Mouse (Mus musculus) heart, adult 8-10 months (tissue): ENCODE measurements around the gene Kctd20. TPM values are rescaled to one million over a fixed set of nuclear protein-coding genes. Genes with fewer than 3 reads are reported as not detected.

Experiments used
- DNase-seq: peaks from one replicate; pipeline ENCODE4 v3.0.0; 2022; ENCODE audit warnings: low spot score
- total RNA-seq, 4 experiments: library from RNA; stranded (reverse); gene quantifications; 2 replicates each; pipeline ENCODE4 v1.2.4; 2022

Kctd20 gene
- total RNA-seq, 4 experiments from 2014 or later = 33.5 to 58.8 (median 54.0) TPM

DNA sequence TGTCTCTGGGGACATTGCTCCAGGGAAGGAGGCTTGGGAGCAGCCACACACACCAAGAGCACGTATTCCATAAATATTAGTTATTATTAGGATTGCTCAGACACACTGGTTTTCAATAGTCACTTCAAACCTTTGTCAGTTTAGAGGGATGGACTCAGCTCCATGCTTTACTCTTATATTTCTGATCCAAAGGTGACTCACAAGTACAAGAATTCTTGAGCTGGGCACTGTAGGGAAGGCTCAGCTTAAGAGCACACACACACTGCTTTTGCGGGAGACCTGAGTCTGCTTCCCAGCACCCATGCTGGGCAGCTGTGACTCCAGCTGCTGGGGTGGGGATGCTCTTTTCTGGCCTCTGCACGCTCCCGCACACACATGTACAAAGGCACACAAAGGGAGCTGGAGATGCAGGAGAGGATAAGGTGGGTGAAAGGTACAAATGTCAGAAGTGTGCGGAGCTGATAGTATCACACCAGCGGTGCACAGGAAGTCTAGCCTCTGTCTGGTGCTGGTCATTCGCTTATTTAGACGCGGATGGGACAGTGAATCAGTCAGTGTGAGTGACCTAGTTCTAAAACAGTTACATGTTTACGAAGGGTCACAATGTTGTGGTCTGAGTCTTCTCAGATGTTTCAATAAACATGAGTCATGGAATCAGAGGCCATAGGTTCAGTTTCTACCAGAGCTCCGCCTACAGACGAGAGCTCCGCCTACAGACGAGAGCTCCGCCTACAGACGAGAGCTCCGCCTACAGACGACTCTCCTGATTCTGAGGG is 20.1 kb upstream of the Kctd20 start:
- no peak for DNase-seq

- no peak for DNase-seq
Observed at GRCm38 (mm10) chr17:28932274-28932673, 19.5 kb upstream of the Kctd20 start.

- DNase-seq = no peak
Observed at GRCm38 (mm10) chr17:28934120-28934916, 17.4 kb upstream of the Kctd20 start.

DNA sequence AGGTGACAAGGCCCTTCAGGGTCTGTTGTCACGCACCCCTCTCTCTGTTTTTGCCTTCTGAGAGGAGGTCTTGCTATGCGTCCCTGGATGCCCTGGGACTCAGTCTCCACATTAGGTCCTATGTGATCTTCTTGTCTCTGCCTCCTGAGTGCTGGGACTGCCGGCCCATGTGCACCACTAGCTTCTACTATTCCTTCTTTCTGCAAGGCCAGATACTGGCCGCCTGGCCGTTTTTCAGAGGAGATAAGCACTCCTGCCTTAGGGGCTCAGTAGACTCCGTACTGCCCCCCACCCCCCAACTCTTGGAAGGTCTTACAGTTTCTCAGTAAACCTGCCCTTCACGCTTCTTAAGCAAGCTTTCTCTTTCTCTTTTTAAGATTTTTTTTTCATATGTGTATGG is 15.6 kb upstream of the Kctd20 start:
- no peak for DNase-seq

GRCm38 (mm10) chr17:28936622-28937345 is 15.0 kb upstream of the Kctd20 start:
- no peak for DNase-seq

DNA sequence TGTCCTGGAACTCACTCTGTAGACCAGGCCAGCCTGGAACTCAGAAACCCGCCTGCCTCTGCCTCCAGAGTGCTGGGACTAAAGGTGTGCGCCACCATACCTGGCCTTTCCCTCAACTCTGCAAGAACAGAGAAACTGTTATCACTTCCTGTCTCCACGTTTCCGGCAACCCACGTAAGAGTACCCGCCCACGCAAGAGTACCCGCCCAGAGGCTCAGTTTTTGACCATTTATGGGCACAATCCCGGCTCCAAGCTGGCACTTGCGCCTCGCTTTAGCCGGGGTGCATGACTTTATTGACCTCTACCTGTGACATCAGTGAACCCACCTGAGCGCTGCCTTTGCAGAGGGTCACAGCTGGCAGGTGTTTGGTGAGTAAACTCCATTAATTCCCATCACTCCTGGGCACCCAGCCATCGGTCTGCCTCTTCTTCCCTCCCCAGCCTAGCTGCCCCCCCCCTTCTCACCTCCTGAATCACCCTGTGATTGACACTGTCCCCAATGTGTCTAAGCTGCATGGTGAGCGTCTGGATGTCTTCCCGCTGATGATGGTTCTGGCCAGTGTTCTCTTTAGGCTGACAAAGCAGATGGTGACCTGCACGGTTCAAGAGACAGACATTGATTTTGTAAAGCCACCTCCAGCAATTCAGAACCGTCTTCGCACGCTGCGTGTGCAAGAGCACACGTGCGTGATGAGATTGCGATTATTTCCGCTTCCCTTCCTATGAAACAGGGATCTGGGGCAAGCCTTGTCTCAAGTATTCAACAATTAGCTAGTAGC is 10.8 kb upstream of the Kctd20 start:
- DNase-seq = no peak

DNA sequence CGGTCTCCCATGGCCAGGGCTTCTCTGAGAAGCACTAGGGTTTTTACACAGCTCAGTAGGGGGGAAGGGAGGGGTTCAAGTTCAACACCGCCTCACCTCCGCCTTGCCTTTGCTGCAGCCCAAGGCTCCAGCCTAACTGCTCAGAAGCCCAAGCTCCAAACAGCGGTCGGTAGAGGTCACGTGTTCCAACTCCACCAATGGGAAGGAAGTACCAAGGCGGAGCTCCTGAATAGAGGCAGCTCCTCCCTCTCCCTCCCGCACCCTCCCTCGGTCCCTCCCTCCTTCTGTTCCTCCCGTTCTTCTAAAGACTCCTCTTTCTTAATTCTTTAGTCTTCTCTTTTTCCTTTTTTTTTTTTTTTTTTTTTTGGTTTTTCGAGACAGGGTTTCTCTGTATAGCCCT is 9.6 kb upstream of the Kctd20 start:
- no peak for DNase-seq

- DNase-seq = no peak
Observed at GRCm38 (mm10) chr17:28943740-28944139, 8.0 kb upstream of the Kctd20 start, which contains the start of gene Pxt1. TSS of gene Pxt1 (minus strand) at chr17:28943840.

DNA sequence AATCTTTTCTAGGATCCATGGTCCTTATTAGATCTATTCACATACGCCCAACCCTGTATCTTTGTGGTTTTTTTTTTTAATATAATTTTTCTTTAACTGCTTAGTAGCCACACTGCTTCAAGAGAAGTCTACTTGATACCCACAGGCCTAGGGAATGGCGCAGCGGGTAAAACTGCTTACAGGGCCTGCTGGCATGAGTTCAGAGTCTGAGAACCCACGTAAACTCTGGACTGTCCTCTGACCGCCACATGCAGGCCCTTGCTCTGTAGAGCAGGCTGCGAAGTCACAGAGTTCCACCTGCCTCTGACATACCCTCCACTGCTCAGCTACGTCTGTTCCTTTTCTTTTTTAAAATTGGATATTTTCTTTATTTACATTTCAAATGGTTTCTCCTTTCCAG is 7.3 kb upstream of the Kctd20 start:
- no peak for DNase-seq

GRCm38 (mm10) chr17:28947011-28947939 is 4.5 kb upstream of the Kctd20 start:
- no peak for DNase-seq

- DNase-seq = no peak
Observed at GRCm38 (mm10) chr17:28948661-28949060, 3.1 kb upstream of the Kctd20 start.

GRCm38 (mm10) chr17:28950751-28951150 is 999 bp upstream of the Kctd20 start:
- no peak for DNase-seq

DNA sequence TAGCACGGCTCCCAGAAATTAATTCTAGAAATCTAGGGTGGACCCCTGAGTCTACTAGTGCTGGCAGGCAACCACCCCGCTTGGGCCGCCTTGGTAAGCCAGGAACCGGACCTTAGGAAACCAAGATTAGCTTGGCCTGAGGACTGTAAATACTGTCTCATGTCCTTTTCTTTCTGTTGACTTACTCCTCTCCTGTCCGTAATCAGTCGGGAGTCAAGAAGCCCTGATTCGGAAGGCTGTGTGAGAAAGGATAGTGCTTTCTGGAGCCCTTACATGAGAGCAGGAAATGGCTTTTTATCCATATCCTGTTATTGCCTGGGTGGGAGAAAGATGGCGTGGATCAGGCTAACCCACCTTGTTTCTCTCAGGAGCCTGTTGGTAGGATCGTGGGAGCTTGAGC is 1.5 kb downstream of the Kctd20 start:
- DNase-seq = peak; percentile 16

DNA sequence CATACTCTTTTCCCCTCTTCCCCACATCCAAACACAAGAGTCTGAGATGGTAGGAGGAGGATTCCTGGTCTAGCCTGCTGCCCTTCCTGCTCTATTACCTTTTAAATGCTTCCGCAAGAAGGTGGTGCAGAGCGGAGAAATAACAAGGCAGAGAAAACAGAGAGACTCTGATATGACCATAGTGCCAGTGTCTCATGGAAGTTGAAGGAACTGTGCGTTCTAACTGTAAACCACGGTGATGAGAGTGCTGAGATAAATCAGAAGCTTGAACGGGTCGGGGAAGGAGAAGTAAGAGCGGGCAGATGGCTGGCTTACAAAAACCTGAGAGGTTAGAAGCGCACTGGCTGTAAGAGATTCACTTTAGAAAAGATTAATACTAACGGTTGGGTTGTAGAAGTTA is 2.7 kb downstream of the Kctd20 start:
- no peak for DNase-seq

DNA sequence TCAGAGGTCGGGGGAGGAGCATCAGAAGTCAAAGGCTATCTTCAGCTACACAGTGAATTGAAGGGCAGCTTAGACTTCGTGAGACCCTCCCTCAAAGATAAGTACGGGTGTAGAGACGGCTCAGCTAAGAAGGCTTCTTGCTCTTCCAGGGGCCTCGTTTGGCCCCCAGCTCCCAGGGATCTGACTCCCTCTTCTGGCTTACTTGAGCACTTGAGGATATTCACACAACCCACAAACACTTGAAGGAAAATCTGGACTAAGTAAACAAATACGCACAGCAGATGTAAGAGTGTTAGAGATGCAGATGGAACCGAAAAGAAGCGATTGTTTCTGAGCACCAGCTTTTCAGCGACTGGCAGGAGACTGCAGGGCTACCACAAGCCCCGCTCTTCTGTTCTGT is 8.8 kb downstream of the Kctd20 start:
- DNase-seq = no peak

DNA sequence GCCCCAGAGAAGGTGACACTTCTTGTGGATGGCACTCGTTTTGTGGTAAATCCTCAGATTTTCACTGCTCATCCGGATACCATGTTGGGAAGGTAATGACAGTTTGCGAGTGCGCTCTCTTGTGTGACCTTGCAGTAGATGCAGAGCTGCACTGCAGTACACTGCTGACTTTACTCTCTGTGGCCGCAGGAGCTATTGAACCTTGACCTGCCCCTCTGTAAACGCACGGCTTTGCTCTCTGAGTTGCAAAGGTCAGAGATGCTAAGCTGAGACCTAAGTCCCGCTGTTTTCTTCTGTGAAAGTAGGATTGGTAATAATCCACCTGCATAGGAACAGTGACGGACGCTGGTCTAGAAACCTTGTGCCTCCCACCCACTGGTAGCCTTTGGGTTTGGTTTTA is 9.8 kb downstream of the Kctd20 start:
- DNase-seq = no peak

GRCm38 (mm10) chr17:28967021-28967610 is 15.4 kb downstream of the Kctd20 start:
- no peak for DNase-seq

DNA sequence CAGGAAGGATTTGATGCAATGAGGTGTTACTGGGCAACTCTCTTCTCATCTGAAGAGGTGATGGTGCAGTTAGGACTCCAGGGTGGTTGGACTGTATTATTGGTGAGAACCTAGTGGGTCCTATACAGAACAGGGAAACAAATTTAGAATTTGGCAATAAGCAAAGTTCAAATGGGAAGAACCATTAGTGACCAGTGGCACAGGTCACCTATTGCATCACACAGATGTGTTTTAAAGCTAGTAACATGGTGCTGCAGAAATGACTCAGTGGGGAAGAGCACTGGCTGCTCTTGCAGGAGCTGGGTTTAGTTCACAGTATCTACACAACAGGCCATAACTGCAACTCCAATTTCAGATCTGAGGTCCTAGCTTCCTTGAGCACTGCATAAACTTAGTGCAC is 18.4 kb downstream of the Kctd20 start:
- DNase-seq = no peak

GRCm38 (mm10) chr17:28979091-28979490 is 27.3 kb downstream of the Kctd20 start:
- DNase-seq = no peak

GRCm38 (mm10) chr17:28981081-28981480 is 29.3 kb downstream of the Kctd20 start:
- DNase-seq = no peak
